Mouse (Mus musculus) lung, adult 2 months (tissue): ENCODE data around the gene P2rx1.

Experiments used
- CTCF ChIP-seq: fragments of 200-500 bp; IDR thresholded peaks from 2 replicates; pipeline ENCODE4 v1.5.1; 2011; ENCODE audit warnings: mild to moderate bottlenecking, low read length, control low read depth; ENCODE audit not compliant: insufficient read depth
- POLR2A ChIP-seq: fragments of 200-500 bp; IDR thresholded peaks from 2 replicates; pipeline ENCODE4 v1.6.1; 2011; ENCODE audit warnings: low read depth, mild to moderate bottlenecking, control low read depth, low read length, borderline replicate concordance; ENCODE audit errors: extremely low read depth

DNA sequence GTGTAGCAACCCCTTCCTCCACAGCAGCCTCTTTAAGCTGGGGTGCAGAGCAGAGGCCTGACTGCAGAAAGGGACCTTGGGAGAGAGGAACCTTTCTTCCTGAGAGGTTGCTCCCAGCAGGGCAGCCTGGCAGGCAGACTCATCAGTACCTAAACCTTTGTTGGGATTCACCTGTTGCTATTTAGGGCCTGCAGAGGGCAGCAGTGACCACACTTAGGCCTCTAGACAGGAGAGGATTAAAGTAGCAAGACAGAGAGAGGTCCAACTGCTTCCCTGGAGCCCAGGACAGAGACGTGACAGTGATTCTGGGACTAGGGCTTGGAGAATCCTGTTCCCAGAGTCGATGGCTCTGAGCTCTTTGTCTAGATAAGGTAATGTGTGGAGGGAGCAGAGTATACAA lies 7.5 kb downstream of the P2rx1 start:
- TF ChIP-seq POLR2A (no peak), CTCF (peak; percentile 87)
